Mouse (Mus musculus) limb, embryonic 13.5 days (tissue): ENCODE data around the gene Aif1. TPM values are rescaled to one million over a fixed set of nuclear protein-coding genes. Genes with fewer than 3 reads are reported as not detected.

Experiments used
- ATAC-seq: fragments of 200-750 bp; cut with Nextera tagmentation; 2 replicates; pipeline ENCODE4 v1.8.0; 2017; ENCODE audit warnings: low read depth, moderate number of reproducible peaks, moderate TSS enrichment; ENCODE audit not compliant: low FRiP score
- H3K27ac ChIP-seq: fragments of 300-500 bp; sonication (generic); 2 replicates; pipeline ENCODE4 v1.5.1; 2015; ENCODE audit warnings: inconsistent platforms, mild to moderate bottlenecking, moderate library complexity
- H3K27me3 ChIP-seq: fragments of 300-500 bp; sonication (generic); 2 replicates; pipeline ENCODE4 v1.6.1; 2015; ENCODE audit warnings: mild to moderate bottlenecking, inconsistent platforms
- H3K36me3 ChIP-seq: fragments of 300-500 bp; sonication (generic); 2 replicates; pipeline ENCODE4 v1.6.1; 2015; ENCODE audit warnings: inconsistent platforms, mild to moderate bottlenecking, moderate library complexity
- H3K4me1 ChIP-seq: fragments of 300-500 bp; sonication (generic); 2 replicates; pipeline ENCODE4 v1.6.1; 2015; ENCODE audit warnings: inconsistent platforms
- H3K4me2 ChIP-seq: fragments of 300-500 bp; sonication (generic); replicated peaks from 2 replicates; pipeline ENCODE4 v1.6.1; 2015; ENCODE audit warnings: inconsistent platforms, mild to moderate bottlenecking, moderate library complexity
- H3K4me3 ChIP-seq: fragments of 300-500 bp; sonication (generic); 2 replicates; pipeline ENCODE4 v1.5.1; 2015; ENCODE audit warnings: moderate library complexity, mild to moderate bottlenecking, inconsistent platforms
- H3K9ac ChIP-seq: fragments of 300-500 bp; sonication (generic); 2 replicates; pipeline ENCODE4 v1.6.1; 2015; ENCODE audit warnings: mild to moderate bottlenecking, inconsistent platforms
- H3K9me3 ChIP-seq: fragments of 300-500 bp; sonication (generic); 2 replicates; pipeline ENCODE4 v1.6.1; 2016; ENCODE audit warnings: inconsistent platforms
- WGBS: fragments of 180-500 bp; shearing (Covaris S2); methylation state at CpG from one replicate; pipeline ENCODE4 v1.1.7; 2015; 5-methylcytosine and 5-hydroxymethylcytosine counted together
- polyA plus RNA-seq: library from polyadenylated mRNA; unstranded; fragments of >200 nt; fragmentation: Nextera tagmentation; extraction: Ambion mirVana; gene quantifications from 2 replicates; pipeline ENCODE4 v1.2.1, GENCODE M21; 2015

Gene Aif1
- polyA plus RNA-seq, 1 experiment from 2014 or later = 9.0 TPM

- no peaks in the 10 kb centered on the region for H3K9me3 ChIP-seq
- no peaks in the 10 kb centered on the region for H3K36me3 ChIP-seq
- no peaks in the 10 kb centered on the region for H3K27me3 ChIP-seq
- WGBS = 82% methylated on average over 6 of the region's 6 CpGs
- no peak overlapping the region for H3K4me3 ChIP-seq
- H3K27ac ChIP-seq = no peak overlapping the region
- ATAC-seq = no peak
- peaks cover 13% of the 10 kb centered on the region for H3K4me1 ChIP-seq
- no peak overlapping the region for H3K4me2 ChIP-seq
- no peak overlapping the region; the same call in 1 of the 2 replicates for H3K9ac ChIP-seq
Measured at GRCm38 (mm10) chr17:35175382-35175781, 486 bp downstream of the Aif1 start.

- Histone ChIP-seq H3K27me3 (no peaks in the 10 kb centered on the region), H3K27ac (no peak overlapping the region), H3K4me1 (peaks cover 13% of the 10 kb centered on the region), H3K9me3 (no peaks in the 10 kb centered on the region), H3K9ac (peak overlapping the region; percentile 43; the same call in 1 of the 2 replicates), H3K36me3 (no peaks in the 10 kb centered on the region), H3K4me3 (no peak overlapping the region), H3K4me2 (no peak overlapping the region)
- 41% methylated on average over 8 of the region's 8 CpGs for WGBS
- ATAC-seq = no peak
Measured at GRCm38 (mm10) chr17:35174201-35174977, 1.5 kb downstream of the Aif1 start.

- Histone ChIP-seq H3K27me3 (no peaks in the 10 kb centered on the region), H3K4me2 (no peak overlapping the region), H3K9ac (no peak overlapping the region), H3K36me3 (no peaks in the 10 kb centered on the region), H3K4me1 (peaks cover 13% of the 10 kb centered on the region), H3K4me3 (no peak overlapping the region), H3K27ac (no peak overlapping the region), H3K9me3 (no peaks in the 10 kb centered on the region)
- WGBS = 82% methylated on average over 3 of the region's 3 CpGs
- no peak for ATAC-seq
Measured at GRCm38 (mm10) chr17:35173329-35173728, 2.5 kb downstream of the Aif1 start.

- H3K4me3 ChIP-seq = no peak overlapping the region
- H3K27me3 ChIP-seq = no peaks in the 10 kb centered on the region
- no peak overlapping the region for H3K27ac ChIP-seq
- 59% methylated on average over 11 of the region's 11 CpGs for WGBS
- peaks cover 13% of the 10 kb centered on the region for H3K4me1 ChIP-seq
- ATAC-seq = no peak
- H3K9me3 ChIP-seq = no peaks in the 10 kb centered on the region
- H3K36me3 ChIP-seq = no peaks in the 10 kb centered on the region
- no peak overlapping the region for H3K4me2 ChIP-seq
- H3K9ac ChIP-seq = no peak overlapping the region; the same call in 1 of the 2 replicates
Measured at GRCm38 (mm10) chr17:35172445-35173234, 3.2 kb downstream of the Aif1 start.

- H3K4me1 ChIP-seq = peaks cover 12% of the 10 kb centered on the region
Measured at GRCm38 (mm10) chr17:35168541-35169207, 7.2 kb downstream of the Aif1 start.

GRCm38 (mm10) chr17:35167794-35168193 is 8.1 kb downstream of the Aif1 start:
- 85% methylated on average over 7 of the region's 7 CpGs for WGBS
- H3K4me2 ChIP-seq = no peak overlapping the region
- ATAC-seq = no peak

More at GRCm38 (mm10) chr17:35168541-35169207, 7.2 kb downstream of the Aif1 start:
- no peaks in the 10 kb centered on the region for H3K36me3 ChIP-seq
- 9% methylated on average over 4 of the region's 4 CpGs for WGBS
- no peaks in the 10 kb centered on the region for H3K27me3 ChIP-seq
- no peak overlapping the region for H3K9ac ChIP-seq
- no peak for ATAC-seq
- H3K4me2 ChIP-seq = no peak overlapping the region
- no peak overlapping the region for H3K4me3 ChIP-seq
- H3K9me3 ChIP-seq = no peaks in the 10 kb centered on the region
- no peak overlapping the region for H3K27ac ChIP-seq

GRCm38 (mm10) chr17:35166352-35167035 is 9.4 kb downstream of the Aif1 start:
- peaks cover 28% of the 10 kb centered on the region for H3K4me1 ChIP-seq
- no peaks in the 10 kb centered on the region for H3K27me3 ChIP-seq
- peak overlapping the region; percentile 64; the same call in 1 of the 2 replicates for H3K9ac ChIP-seq
- 72% methylated on average over 8 of the region's 8 CpGs for WGBS
- peak overlapping the region; percentile 100; the same call in 1 of the 2 replicates for H3K4me3 ChIP-seq
- ATAC-seq = no peak
- H3K4me2 ChIP-seq = peak overlapping the region; percentile 65
- no peaks in the 10 kb centered on the region for H3K9me3 ChIP-seq
- peaks cover 15% of the 10 kb centered on the region for H3K36me3 ChIP-seq
- peak overlapping the region; percentile 95 for H3K27ac ChIP-seq

More at GRCm38 (mm10) chr17:35167794-35168193, 8.1 kb downstream of the Aif1 start:
- Histone ChIP-seq H3K9ac (no peak overlapping the region; the same call in 1 of the 2 replicates), H3K36me3 (peaks cover 2% of the 10 kb centered on the region; the same call in 1 of the 2 replicates), H3K27ac (no peak overlapping the region), H3K27me3 (no peaks in the 10 kb centered on the region), H3K4me3 (no peak overlapping the region), H3K4me1 (peaks cover 15% of the 10 kb centered on the region), H3K9me3 (no peaks in the 10 kb centered on the region)

GRCm38 (mm10) chr17:35165451-35166155 is 10.3 kb downstream of the Aif1 start:
- WGBS = 24% methylated on average over 12 of the region's 12 CpGs
- Histone ChIP-seq H3K27me3 (no peaks in the 10 kb centered on the region), H3K4me3 (peak overlapping the region; percentile 100), H3K36me3 (peaks cover 24% of the 10 kb centered on the region), H3K9ac (peak overlapping the region; percentile 64), H3K9me3 (no peaks in the 10 kb centered on the region), H3K4me2 (peak overlapping the region; percentile 65), H3K4me1 (peaks cover 33% of the 10 kb centered on the region), H3K27ac (peak overlapping the region; percentile 95)
- no peak for ATAC-seq

- no peaks in the 10 kb centered on the region for H3K9me3 ChIP-seq
- peaks cover 32% of the 10 kb centered on the region for H3K36me3 ChIP-seq
- under 1% methylated on average over 72 of the region's 89 CpGs for WGBS
- peak within 1 kb of the TSS; percentile 99 for H3K4me2 ChIP-seq
- H3K9ac ChIP-seq = peak within 1 kb of the TSS; percentile 100
- H3K4me1 ChIP-seq = peaks cover 33% of the 10 kb centered on the region
- H3K4me3 ChIP-seq = peak within 1 kb of the TSS; percentile 100
- H3K27me3 ChIP-seq = no peaks in the 10 kb centered on the region
- peak; percentile 98 for ATAC-seq
- peak within 1 kb of the TSS; percentile 95 for H3K27ac ChIP-seq
Measured at GRCm38 (mm10) chr17:35164568-35165450, 11.1 kb downstream of the Aif1 start, which contains the start of gene Prrc2a. TSS of gene Prrc2a (minus strand) at chr17:35164897.

- under 1% methylated on average over 17 of the region's 28 CpGs for WGBS
- no peak for ATAC-seq
Measured at GRCm38 (mm10) chr17:35164218-35164567, 11.7 kb downstream of the Aif1 start.

More at GRCm38 (mm10) chr17:35164218-35164567, 11.7 kb downstream of the Aif1 start:
- peak overlapping the region; percentile 95 for H3K27ac ChIP-seq
- H3K4me3 ChIP-seq = peak overlapping the region; percentile 100
- H3K4me2 ChIP-seq = peak overlapping the region; percentile 99
- peak overlapping the region; percentile 100 for H3K9ac ChIP-seq
- peaks cover 38% of the 10 kb centered on the region for H3K36me3 ChIP-seq
- H3K4me1 ChIP-seq = peaks cover 33% of the 10 kb centered on the region
- no peaks in the 10 kb centered on the region for H3K9me3 ChIP-seq
- no peaks in the 10 kb centered on the region for H3K27me3 ChIP-seq
